Mouse (Mus musculus): Measurements from ENCODE around the gene Ormdl2. TPM values are rescaled to one million over a fixed set of nuclear protein-coding genes. Genes with fewer than 3 reads are reported as not detected.
A peak's percentile ranks its signal among the peaks of the same experiment; 100 is the strongest.
"Not testable (repeated sequence)": the region's sequence is repeated elsewhere in the genome, so short reads cannot be mapped to it uniquely, and the experiment has no call there.

Ormdl2 gene
- polyA plus RNA-seq, 1 experiment from 2014 or later: 111 TPM

DNA sequence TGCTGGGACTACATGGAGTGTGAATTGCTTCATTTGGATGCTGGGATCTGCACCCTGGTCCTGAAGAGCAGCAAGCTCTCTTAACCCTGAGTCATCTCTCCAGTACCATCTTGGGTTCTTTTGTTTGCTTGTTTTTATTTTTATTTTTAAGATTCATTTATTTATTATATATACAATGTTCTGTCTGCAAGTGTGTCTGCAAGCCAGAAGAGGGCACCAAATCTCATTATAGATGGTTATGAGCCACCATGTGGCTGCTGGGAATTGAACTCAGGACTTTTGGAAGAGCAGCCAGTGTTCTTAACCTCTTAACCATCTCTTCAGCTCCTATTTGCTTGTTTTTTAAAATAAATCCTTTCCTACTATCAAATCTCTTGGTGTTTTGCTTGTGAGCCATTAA, 16.0 kb upstream of the Ormdl2 start:
- Histone ChIP-seq H3K36me3 (ENCODE audit: control insufficient read depth, insufficient read depth, low read length) (peaks cover 8% of the 10 kb centered on the region), H3K9ac (ENCODE audit: low read length) (no peak overlapping the region), H3K27ac (replicated peaks) (no peak overlapping the region), H3K4me1 (replicated peaks; ENCODE audit: control insufficient read depth, insufficient read depth) (no peaks in the 10 kb centered on the region), H3K4me3 (ENCODE audit: low read depth, low read length) (no peak overlapping the region), H3K4me2 (replicated peaks; ENCODE audit: low read depth) (no peak overlapping the region), H3K9me3 (ENCODE audit: control insufficient read depth, low read length) (no peaks in the 10 kb centered on the region), H3K27me3 (ENCODE audit: control insufficient read depth, insufficient read depth, low read length) (no peaks in the 10 kb centered on the region)
- ATAC-seq (ENCODE audit: low FRiP score, low TSS enrichment) (no peak), DNase-seq (ENCODE audit: low spot score) (no peak)
- TF ChIP-seq CTCF (IDR thresholded peaks at IDR 0.05; ENCODE audit: low read depth) (peak; percentile 39), EP300 (optimal IDR thresholded peaks at IDR 0.05) (no peak)

- ATAC-seq (ENCODE audit: low FRiP score, low TSS enrichment): no peak
- Histone ChIP-seq H3K4me1 (replicated peaks; ENCODE audit: control insufficient read depth, insufficient read depth) (peaks cover 3% of the 10 kb centered on the region; the same call in 1 of the 2 replicates), H3K9me3 (ENCODE audit: control insufficient read depth, low read length) (no peaks in the 10 kb centered on the region), H3K4me2 (replicated peaks; ENCODE audit: low read depth) (no peak overlapping the region), H3K27ac (replicated peaks) (no peak overlapping the region), H3K9ac (ENCODE audit: low read length) (no peak overlapping the region), H3K4me3 (ENCODE audit: low read depth, low read length) (no peak overlapping the region), H3K27me3 (ENCODE audit: control insufficient read depth, insufficient read depth, low read length) (no peaks in the 10 kb centered on the region), H3K36me3 (ENCODE audit: control insufficient read depth, insufficient read depth, low read length) (no peaks in the 10 kb centered on the region)
- WGBS: 95% methylated on average over 9 of the region's 9 CpGs
- no peak for TF ChIP-seq CTCF (IDR thresholded peaks at IDR 0.05; ENCODE audit: low read depth)
- no peak for TF ChIP-seq EP300 (optimal IDR thresholded peaks at IDR 0.05)
- DNase-seq (ENCODE audit: low spot score): no peak
Measured at GRCm38 (mm10) chr10:128823821-128824220, 2.4 kb upstream of the Ormdl2 start.

GRCm38 (mm10) chr10:128823087-128823486, 1.6 kb upstream of the Ormdl2 start:
- not testable (repeated sequence) for ATAC-seq (ENCODE audit: low FRiP score, low TSS enrichment); H3K4me1 ChIP-seq (replicated peaks; ENCODE audit: control insufficient read depth, insufficient read depth); H3K36me3 ChIP-seq (ENCODE audit: control insufficient read depth, insufficient read depth, low read length); H3K4me3 ChIP-seq (ENCODE audit: low read depth, low read length); H3K27ac ChIP-seq (replicated peaks); H3K9ac ChIP-seq (ENCODE audit: low read length); H3K9me3 ChIP-seq (ENCODE audit: control insufficient read depth, low read length); H3K27me3 ChIP-seq (ENCODE audit: control insufficient read depth, insufficient read depth, low read length); DNase-seq (ENCODE audit: low spot score)
- WGBS: 70% methylated on average over 4 of the region's 4 CpGs
- peak; percentile 30 for TF ChIP-seq CTCF (IDR thresholded peaks at IDR 0.05; ENCODE audit: low read depth)
- H3K4me2 ChIP-seq (replicated peaks; ENCODE audit: low read depth): peak overlapping the region; percentile 71; the same call in 1 of the 2 replicates

GRCm38 (mm10) chr10:128822135-128822534, 690 bp upstream of the Ormdl2 start:
- H3K27ac ChIP-seq (replicated peaks): peak overlapping the region; percentile 67
- no peak for ATAC-seq (ENCODE audit: low FRiP score, low TSS enrichment)
- 2% methylated on average over 13 of the region's 13 CpGs for WGBS

DNA sequence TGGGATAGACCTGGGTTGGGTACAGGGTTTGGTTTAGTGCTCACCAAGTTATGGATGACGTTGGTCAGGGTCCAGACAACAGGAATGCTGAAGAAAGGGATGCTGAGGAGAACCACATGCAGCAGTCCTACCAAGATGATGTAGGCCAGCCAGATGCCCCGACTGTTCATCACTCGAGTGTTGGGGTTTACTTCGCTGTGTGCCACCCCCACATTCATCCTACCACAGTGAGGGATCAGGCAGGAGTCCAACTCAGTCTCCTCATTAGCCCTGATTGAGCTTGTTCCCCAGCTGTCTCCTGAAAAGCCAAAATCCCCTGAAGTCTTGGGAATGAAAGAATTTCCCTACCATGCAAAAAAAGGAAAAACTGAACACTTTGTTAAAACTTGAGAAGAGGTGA, 1.2 kb downstream of the Ormdl2 start:
- Histone ChIP-seq H3K27me3 (ENCODE audit: control insufficient read depth, insufficient read depth, low read length) (no peaks in the 10 kb centered on the region), H3K4me1 (replicated peaks; ENCODE audit: control insufficient read depth, insufficient read depth) (peaks cover 3% of the 10 kb centered on the region; the same call in 1 of the 2 replicates), H3K9ac (ENCODE audit: low read length) (no peak overlapping the region), H3K27ac (replicated peaks) (no peak overlapping the region), H3K36me3 (ENCODE audit: control insufficient read depth, insufficient read depth, low read length) (peaks cover 10% of the 10 kb centered on the region), H3K4me3 (ENCODE audit: low read depth, low read length) (no peak overlapping the region), H3K9me3 (ENCODE audit: control insufficient read depth, low read length) (no peaks in the 10 kb centered on the region), H3K4me2 (replicated peaks; ENCODE audit: low read depth) (no peak overlapping the region)
- TF ChIP-seq EP300 (optimal IDR thresholded peaks at IDR 0.05): no peak
- no peak for TF ChIP-seq CTCF (IDR thresholded peaks at IDR 0.05; ENCODE audit: low read depth)
- DNase-seq (ENCODE audit: low spot score) (no peak), ATAC-seq (ENCODE audit: low FRiP score, low TSS enrichment) (no peak)
- WGBS: 83% methylated on average over 4 of the region's 4 CpGs

More at GRCm38 (mm10) chr10:128822135-128822534, 690 bp upstream of the Ormdl2 start:
- no peak for DNase-seq (ENCODE audit: low spot score)
- TF ChIP-seq EP300 (optimal IDR thresholded peaks at IDR 0.05) (no peak), CTCF (IDR thresholded peaks at IDR 0.05; ENCODE audit: low read depth) (no peak)
- H3K36me3 ChIP-seq (ENCODE audit: control insufficient read depth, insufficient read depth, low read length): peaks cover 6% of the 10 kb centered on the region
- H3K9ac ChIP-seq (ENCODE audit: low read length): peak overlapping the region; percentile 82
- peak overlapping the region; percentile 71 for H3K4me2 ChIP-seq (replicated peaks; ENCODE audit: low read depth)
- no peaks in the 10 kb centered on the region for H3K9me3 ChIP-seq (ENCODE audit: control insufficient read depth, low read length)
- H3K4me1 ChIP-seq (replicated peaks; ENCODE audit: control insufficient read depth, insufficient read depth): peaks cover 3% of the 10 kb centered on the region; the same call in 1 of the 2 replicates
- H3K27me3 ChIP-seq (ENCODE audit: control insufficient read depth, insufficient read depth, low read length): no peaks in the 10 kb centered on the region
- H3K4me3 ChIP-seq (ENCODE audit: low read depth, low read length): peak overlapping the region; percentile 87

DNA sequence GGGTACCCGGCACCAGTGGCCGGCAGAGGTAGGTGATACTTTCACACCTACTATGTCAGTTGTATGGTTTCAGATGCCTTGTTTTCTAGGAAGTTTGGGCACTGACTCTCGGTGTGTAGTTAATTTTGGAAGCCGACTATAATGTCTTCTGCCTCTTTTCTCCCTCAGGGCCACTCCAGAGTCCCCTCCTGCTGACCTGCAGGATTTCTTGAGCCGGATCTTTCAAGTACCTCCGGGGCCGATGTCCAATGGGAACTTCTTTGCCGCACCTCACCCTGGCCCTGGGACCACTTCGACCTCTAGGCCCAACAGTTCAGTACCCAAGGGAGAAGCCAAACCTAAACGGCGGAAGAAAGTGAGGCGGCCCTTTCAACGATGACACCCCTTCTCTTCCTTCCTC, 4.4 kb downstream of the Ormdl2 start, which contains the start of gene Sarnp:
TSS of gene Sarnp (plus strand) at position 301 of the 400 bp plus-strand sequence.
- no peaks in the 10 kb centered on the region for H3K27me3 ChIP-seq (ENCODE audit: control insufficient read depth, insufficient read depth, low read length)
- H3K4me1 ChIP-seq (replicated peaks; ENCODE audit: control insufficient read depth, insufficient read depth): no peaks in the 10 kb centered on the region
- H3K4me2 ChIP-seq (replicated peaks; ENCODE audit: low read depth): no peak within 1 kb of the TSS
- TF ChIP-seq CTCF (IDR thresholded peaks at IDR 0.05; ENCODE audit: low read depth): no peak
- no peak for TF ChIP-seq EP300 (optimal IDR thresholded peaks at IDR 0.05)
- 88% methylated on average over 13 of the region's 13 CpGs for WGBS
- no peak for ATAC-seq (ENCODE audit: low FRiP score, low TSS enrichment)
- H3K4me3 ChIP-seq (ENCODE audit: low read depth, low read length): no peak within 1 kb of the TSS
- no peak for DNase-seq (ENCODE audit: low spot score)
- no peaks in the 10 kb centered on the region for H3K9me3 ChIP-seq (ENCODE audit: control insufficient read depth, low read length)
- no peak within 1 kb of the TSS for H3K27ac ChIP-seq (replicated peaks)
- no peak within 1 kb of the TSS for H3K9ac ChIP-seq (ENCODE audit: low read length)
- H3K36me3 ChIP-seq (ENCODE audit: control insufficient read depth, insufficient read depth, low read length): peaks cover 12% of the 10 kb centered on the region

Measured in stomach, postnatal 0 days (tissue).